Mouse (Mus musculus): ENCODE measurements around the gene Cfap97d1. TPM values are rescaled to one million over a fixed set of nuclear protein-coding genes. Genes with fewer than 3 reads are reported as not detected.

Cfap97d1 gene
- polyA plus RNA-seq, 1 experiment from 2014 or later = not detected

DNA sequence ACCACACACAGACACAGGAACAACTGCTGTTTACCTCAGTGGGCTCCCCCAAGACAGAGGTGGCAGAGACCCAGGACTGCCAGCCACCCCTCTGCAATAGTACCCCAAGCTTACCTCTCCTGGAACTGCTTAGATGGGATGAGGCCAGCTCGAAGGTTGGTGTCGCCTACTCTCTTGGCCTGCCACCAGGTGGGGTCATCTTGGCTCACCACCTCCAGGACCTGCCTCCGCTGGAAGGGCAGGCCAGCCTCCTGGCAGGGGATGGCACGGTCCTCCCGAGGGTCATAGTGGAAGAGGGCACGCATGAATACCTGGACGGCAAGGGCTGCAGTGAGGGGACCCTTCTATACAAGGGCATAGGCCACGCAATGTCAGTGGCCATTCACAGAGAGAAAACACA lies 29.1 kb downstream of the Cfap97d1 start:
- Histone ChIP-seq H3K27me3 (ENCODE audit: control insufficient read depth, insufficient read depth, low read length) (no peaks in the 10 kb centered on the region), H3K36me3 (replicated peaks; ENCODE audit: control insufficient read depth, insufficient read depth) (peaks cover 67% of the 10 kb centered on the region), H3K4me3 (replicated peaks; ENCODE audit: low read length) (no peak overlapping the region), H3K9ac (no peak overlapping the region), H3K4me2 (replicated peaks) (no peak overlapping the region), H3K27ac (no peak overlapping the region), H3K4me1 (replicated peaks; ENCODE audit: control insufficient read depth, insufficient read depth, low read length) (peaks cover 14% of the 10 kb centered on the region; the same call in 1 of the 2 replicates), H3K9me3 (ENCODE audit: control insufficient read depth, low read length) (no peaks in the 10 kb centered on the region)
- 87% methylated on average over 8 of the region's 8 CpGs for WGBS
- DNase-seq (ENCODE audit: low spot score) = no peak
- ATAC-seq (ENCODE audit: low FRiP score) = no peak

DNA sequence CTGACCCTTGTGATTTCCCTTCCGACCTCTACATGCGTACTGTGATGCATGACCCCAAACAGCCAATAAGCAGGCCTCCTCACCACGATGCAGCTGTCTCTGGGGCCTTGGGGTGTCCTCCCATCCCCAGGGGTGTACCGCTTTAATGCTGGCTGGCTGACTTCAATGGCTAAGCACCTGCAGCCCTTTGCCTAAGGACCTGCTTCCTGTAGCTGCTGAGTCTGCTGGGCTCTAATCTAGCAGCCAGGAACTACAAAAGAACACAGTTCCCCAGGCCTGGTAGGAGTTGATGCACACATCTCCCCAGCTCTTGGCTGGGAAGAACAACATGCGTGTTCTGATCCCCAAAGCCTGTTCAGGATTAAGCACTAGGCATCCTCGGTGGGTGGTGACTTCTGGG lies 31.4 kb downstream of the Cfap97d1 start:
- no peak for ATAC-seq (ENCODE audit: low FRiP score)
- Histone ChIP-seq H3K9me3 (ENCODE audit: control insufficient read depth, low read length) (no peaks in the 10 kb centered on the region), H3K4me3 (replicated peaks; ENCODE audit: low read length) (no peak overlapping the region), H3K36me3 (replicated peaks; ENCODE audit: control insufficient read depth, insufficient read depth) (peaks cover 50% of the 10 kb centered on the region), H3K4me2 (replicated peaks) (no peak overlapping the region), H3K27me3 (ENCODE audit: control insufficient read depth, insufficient read depth, low read length) (no peaks in the 10 kb centered on the region), H3K9ac (no peak overlapping the region), H3K4me1 (replicated peaks; ENCODE audit: control insufficient read depth, insufficient read depth, low read length) (peaks cover 5% of the 10 kb centered on the region; the same call in 1 of the 2 replicates), H3K27ac (no peak overlapping the region)
- no peak for DNase-seq (ENCODE audit: low spot score)
- WGBS = 48% methylated on average over 6 of the region's 6 CpGs

- Histone ChIP-seq H3K4me3 (replicated peaks; ENCODE audit: low read length) (no peak overlapping the region), H3K36me3 (replicated peaks; ENCODE audit: control insufficient read depth, insufficient read depth) (peaks cover 47% of the 10 kb centered on the region), H3K9me3 (ENCODE audit: control insufficient read depth, low read length) (no peaks in the 10 kb centered on the region), H3K4me1 (replicated peaks; ENCODE audit: control insufficient read depth, insufficient read depth, low read length) (0 out of 2 replicates have a peak, but pooled peaks cover 3% of the 10 kb centered on the region), H3K4me2 (replicated peaks) (no peak overlapping the region), H3K27me3 (ENCODE audit: control insufficient read depth, insufficient read depth, low read length) (no peaks in the 10 kb centered on the region), H3K27ac (no peak overlapping the region), H3K9ac (no peak overlapping the region)
- DNase-seq (ENCODE audit: low spot score) (no peak), ATAC-seq (ENCODE audit: low FRiP score) (no peak)
- 93% methylated on average over 1 of the region's 1 CpGs for WGBS
Observed at GRCm38 (mm10) chr11:102016136-102016535, 32.1 kb downstream of the Cfap97d1 start.

- no peak for ATAC-seq (ENCODE audit: low FRiP score)
- no peak overlapping the region for H3K4me2 ChIP-seq (replicated peaks)
- H3K9me3 ChIP-seq (ENCODE audit: control insufficient read depth, low read length) = no peaks in the 10 kb centered on the region
- no peak for DNase-seq (ENCODE audit: low spot score)
- H3K9ac ChIP-seq = no peak overlapping the region
- H3K36me3 ChIP-seq (replicated peaks; ENCODE audit: control insufficient read depth, insufficient read depth) = peaks cover 37% of the 10 kb centered on the region
- WGBS = 71% methylated on average over 9 of the region's 9 CpGs
- H3K4me1 ChIP-seq (replicated peaks; ENCODE audit: control insufficient read depth, insufficient read depth, low read length) = peaks cover 3% of the 10 kb centered on the region; the same call in 1 of the 2 replicates
- H3K27ac ChIP-seq = no peak overlapping the region
- H3K4me3 ChIP-seq (replicated peaks; ENCODE audit: low read length) = no peak overlapping the region
- H3K27me3 ChIP-seq (ENCODE audit: control insufficient read depth, insufficient read depth, low read length) = no peaks in the 10 kb centered on the region
Observed at GRCm38 (mm10) chr11:102019736-102020135, 35.7 kb downstream of the Cfap97d1 start.

DNA sequence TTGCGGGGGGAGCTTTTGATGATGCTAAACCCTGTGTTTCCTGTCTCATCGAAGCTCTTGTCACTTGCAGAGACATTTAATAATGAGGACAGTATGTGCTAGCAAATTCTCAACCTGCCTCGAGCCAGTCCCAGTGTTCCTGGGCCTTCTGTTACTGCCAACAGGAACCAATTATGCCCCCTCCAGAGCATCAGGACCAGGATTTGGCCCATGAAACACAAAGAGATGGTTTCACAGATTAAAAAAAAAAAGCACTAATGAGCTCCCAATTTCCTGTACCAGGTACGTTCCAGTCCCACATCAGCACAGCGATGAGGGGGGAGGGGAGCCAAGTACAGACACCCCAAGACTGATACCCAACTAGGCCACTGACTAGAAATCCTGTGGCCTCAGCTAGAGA lies 37.1 kb downstream of the Cfap97d1 start:
- Histone ChIP-seq H3K9me3 (ENCODE audit: control insufficient read depth, low read length) (no peaks in the 10 kb centered on the region), H3K4me1 (replicated peaks; ENCODE audit: control insufficient read depth, insufficient read depth, low read length) (peaks cover 18% of the 10 kb centered on the region), H3K36me3 (replicated peaks; ENCODE audit: control insufficient read depth, insufficient read depth) (peaks cover 36% of the 10 kb centered on the region), H3K27ac (no peak overlapping the region), H3K4me2 (replicated peaks) (no peak overlapping the region), H3K4me3 (replicated peaks; ENCODE audit: low read length) (no peak overlapping the region), H3K27me3 (ENCODE audit: control insufficient read depth, insufficient read depth, low read length) (no peaks in the 10 kb centered on the region), H3K9ac (no peak overlapping the region)
- DNase-seq (ENCODE audit: low spot score) (no peak), ATAC-seq (ENCODE audit: low FRiP score) (no peak)
- WGBS = 80% methylated on average over 5 of the region's 5 CpGs

- H3K36me3 ChIP-seq (replicated peaks; ENCODE audit: control insufficient read depth, insufficient read depth) = peaks cover 16% of the 10 kb centered on the region
- peaks cover 32% of the 10 kb centered on the region for H3K4me1 ChIP-seq (replicated peaks; ENCODE audit: control insufficient read depth, insufficient read depth, low read length)
- H3K4me2 ChIP-seq (replicated peaks) = no peak overlapping the region
- DNase-seq (ENCODE audit: low spot score) (no peak), ATAC-seq (ENCODE audit: low FRiP score) (no peak)
- no peak overlapping the region for H3K27ac ChIP-seq
- WGBS = 71% methylated on average over 13 of the region's 13 CpGs
- H3K9ac ChIP-seq = no peak overlapping the region
- H3K9me3 ChIP-seq (ENCODE audit: control insufficient read depth, low read length) = no peaks in the 10 kb centered on the region
- no peaks in the 10 kb centered on the region for H3K27me3 ChIP-seq (ENCODE audit: control insufficient read depth, insufficient read depth, low read length)
- no peak overlapping the region for H3K4me3 ChIP-seq (replicated peaks; ENCODE audit: low read length)
Observed at GRCm38 (mm10) chr11:102023406-102023805, 39.3 kb downstream of the Cfap97d1 start.

GRCm38 (mm10) chr11:102024084-102024758 lies 40.1 kb downstream of the Cfap97d1 start:
- H3K36me3 ChIP-seq (replicated peaks; ENCODE audit: control insufficient read depth, insufficient read depth) = peaks cover 14% of the 10 kb centered on the region
- peaks cover 32% of the 10 kb centered on the region for H3K4me1 ChIP-seq (replicated peaks; ENCODE audit: control insufficient read depth, insufficient read depth, low read length)
- no peak overlapping the region for H3K9ac ChIP-seq
- DNase-seq (ENCODE audit: low spot score) = no peak
- ATAC-seq (ENCODE audit: low FRiP score) = no peak
- no peak overlapping the region for H3K27ac ChIP-seq
- no peaks in the 10 kb centered on the region for H3K27me3 ChIP-seq (ENCODE audit: control insufficient read depth, insufficient read depth, low read length)
- H3K4me2 ChIP-seq (replicated peaks) = peak overlapping the region; percentile 75; the same call in 1 of the 2 replicates
- no peak overlapping the region for H3K4me3 ChIP-seq (replicated peaks; ENCODE audit: low read length)
- no peaks in the 10 kb centered on the region for H3K9me3 ChIP-seq (ENCODE audit: control insufficient read depth, low read length)
- WGBS = 84% methylated on average over 6 of the region's 6 CpGs

DNA sequence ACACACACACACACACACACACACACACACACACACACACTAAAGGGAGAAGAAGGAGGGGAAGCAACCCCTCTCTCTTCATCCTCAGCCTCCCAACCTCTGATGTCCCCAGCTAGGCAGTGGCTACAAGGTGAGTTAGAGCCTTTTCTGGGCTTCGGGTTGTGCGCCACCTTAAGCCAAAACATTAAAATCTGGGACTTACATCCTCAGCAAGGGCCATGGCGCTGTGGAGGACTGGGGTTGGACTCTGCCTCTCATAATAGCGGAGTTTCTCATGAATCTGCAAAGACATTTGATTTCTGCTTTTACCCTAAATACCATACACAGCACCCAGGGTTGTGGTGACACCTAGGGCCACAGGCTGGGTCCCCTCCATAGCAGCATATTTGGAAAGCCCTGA lies 40.8 kb downstream of the Cfap97d1 start:
- no peak for DNase-seq (ENCODE audit: low spot score)
- Histone ChIP-seq H3K4me3 (replicated peaks; ENCODE audit: low read length) (no peak overlapping the region), H3K4me2 (replicated peaks) (peak overlapping the region; percentile 75), H3K27me3 (ENCODE audit: control insufficient read depth, insufficient read depth, low read length) (no peaks in the 10 kb centered on the region), H3K27ac (no peak overlapping the region), H3K9me3 (ENCODE audit: control insufficient read depth, low read length) (no peaks in the 10 kb centered on the region), H3K4me1 (replicated peaks; ENCODE audit: control insufficient read depth, insufficient read depth, low read length) (peaks cover 32% of the 10 kb centered on the region), H3K36me3 (replicated peaks; ENCODE audit: control insufficient read depth, insufficient read depth) (peaks cover 14% of the 10 kb centered on the region), H3K9ac (peak overlapping the region; percentile 17; the same call in 1 of the 2 replicates)
- no peak for ATAC-seq (ENCODE audit: low FRiP score)
- 86% methylated on average over 4 of the region's 4 CpGs for WGBS

DNA sequence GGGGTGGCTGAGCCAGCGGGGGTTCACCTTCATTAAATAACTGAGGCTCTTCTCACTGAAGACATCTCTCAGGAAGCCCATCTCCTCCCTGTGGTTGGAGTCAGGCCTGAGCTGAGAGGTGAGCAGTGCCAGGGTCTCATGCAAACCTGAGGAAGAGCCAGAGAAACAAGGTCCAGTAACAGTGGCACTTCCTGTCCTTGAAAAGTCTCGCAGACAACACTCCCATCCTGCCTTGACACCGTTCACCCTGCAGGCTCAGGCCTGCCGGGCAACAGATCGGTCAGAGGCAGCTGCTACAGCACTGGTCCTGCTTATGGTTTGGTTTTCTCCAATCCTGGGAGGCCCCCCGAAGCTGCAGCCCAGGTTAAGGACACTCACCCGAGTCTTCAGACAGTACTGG lies 41.3 kb downstream of the Cfap97d1 start:
- Histone ChIP-seq H3K27ac (no peak overlapping the region), H3K4me1 (replicated peaks; ENCODE audit: control insufficient read depth, insufficient read depth, low read length) (peaks cover 32% of the 10 kb centered on the region), H3K9ac (peak overlapping the region; percentile 17; the same call in 1 of the 2 replicates)

More for the DNA sequence above, 41.3 kb downstream of the Cfap97d1 start:
- H3K4me2 ChIP-seq (replicated peaks) = peak overlapping the region; percentile 75
- H3K4me3 ChIP-seq (replicated peaks; ENCODE audit: low read length) = peak overlapping the region; percentile 79; the same call in 1 of the 2 replicates
- ATAC-seq (ENCODE audit: low FRiP score) (no peak), DNase-seq (ENCODE audit: low spot score) (no peak)
- peaks cover 14% of the 10 kb centered on the region for H3K36me3 ChIP-seq (replicated peaks; ENCODE audit: control insufficient read depth, insufficient read depth)
- no peaks in the 10 kb centered on the region for H3K27me3 ChIP-seq (ENCODE audit: control insufficient read depth, insufficient read depth, low read length)
- 34% methylated on average over 7 of the region's 7 CpGs for WGBS
- H3K9me3 ChIP-seq (ENCODE audit: control insufficient read depth, low read length) = no peaks in the 10 kb centered on the region

Data from hindbrain, embryonic 14.5 days (tissue).